Mouse (Mus musculus) hematopoietic stem cell, adult 5-6 weeks (primary cell): Measurements from ENCODE around the gene Rgs2. TPM values are rescaled to one million over a fixed set of nuclear protein-coding genes. Genes with fewer than 3 reads are reported as not detected.

Source experiments
- ATAC-seq, 2 experiments: fragments of 125-278 bp in 1 of 2; replicated peaks in 1 of 2; 2 replicates each; pipeline ENCODE4 v1.8.0; 2016 to 2017; ENCODE audit warnings: inconsistent platforms in 2 of 2, mild to moderate bottlenecking in 2 of 2, moderate number of reproducible peaks in 2 of 2, low read depth in 1 of 2, moderate TSS enrichment in 1 of 2; ENCODE audit not compliant: low FRiP score in 2 of 2, poor library complexity in 2 of 2, severe bottlenecking in 2 of 2, insufficient read depth in 1 of 2, low TSS enrichment in 1 of 2
- total RNA-seq: library from RNA; stranded (forward); fragments of 172-1452, 232-1000 nt; gene quantifications from 2 replicates; pipeline ENCODE4 v1.2.3, GENCODE M21; 2017

Rgs2 gene
- 312 and 402 TPM in 2 replicates for total RNA-seq

- ATAC-seq: peak; percentile 68 to 70
These were observed at the start of gene Rgs2 for GRCm38 (mm10) chr1:144003904-144004740. Rgs2 (minus strand) TSS chr1:144004161.

GRCm38 (mm10) chr1:144053401-144053800 is 49.4 kb upstream of the Rgs2 start:
- no peak for ATAC-seq

- ATAC-seq: no peak
These were observed 37.9 kb upstream of the Rgs2 start for GRCm38 (mm10) chr1:144041826-144042225.

- ATAC-seq: no peak
These were observed 29.5 kb upstream of the Rgs2 start for GRCm38 (mm10) chr1:144033498-144033897.

- no peak for ATAC-seq
These were observed 26.5 kb upstream of the Rgs2 start for GRCm38 (mm10) chr1:144030499-144030898.

- no peak for ATAC-seq
These were observed 25.7 kb upstream of the Rgs2 start for GRCm38 (mm10) chr1:144029679-144030078.

GRCm38 (mm10) chr1:144018417-144018958 is 14.5 kb upstream of the Rgs2 start:
- ATAC-seq: peak; percentile 79 to 87

GRCm38 (mm10) chr1:144013913-144014312 is 10.0 kb upstream of the Rgs2 start:
- ATAC-seq: no peak

- ATAC-seq: no peak
These were observed 3.4 kb upstream of the Rgs2 start for GRCm38 (mm10) chr1:144007341-144007740.

- ATAC-seq: peak; percentile 52 to 60
These were observed 2.6 kb upstream of the Rgs2 start for GRCm38 (mm10) chr1:144006542-144006941.

- ATAC-seq: no peak
These were observed 1.7 kb upstream of the Rgs2 start for GRCm38 (mm10) chr1:144005648-144006047.

GRCm38 (mm10) chr1:144004741-144005140 is 780 bp upstream of the Rgs2 start:
- no peak for ATAC-seq

GRCm38 (mm10) chr1:144003416-144003815 is 545 bp downstream of the Rgs2 start:
- ATAC-seq: no peak

- ATAC-seq: peak; percentile 14 to 25
These were observed 1.3 kb downstream of the Rgs2 start for GRCm38 (mm10) chr1:144002715-144003066.

GRCm38 (mm10) chr1:144002036-144002714 is 1.8 kb downstream of the Rgs2 start:
- ATAC-seq: no peak

GRCm38 (mm10) chr1:144000246-144000645 is 3.7 kb downstream of the Rgs2 start:
- no peak for ATAC-seq

- ATAC-seq: peak; percentile 9 to 31
These were observed 4.5 kb downstream of the Rgs2 start for GRCm38 (mm10) chr1:143999371-143999920.

GRCm38 (mm10) chr1:143993026-143993425 is 10.9 kb downstream of the Rgs2 start:
- no peak for ATAC-seq
